Mouse (Mus musculus): Measurements from ENCODE around the gene Rxra.

The Rxra gene

GRCm38 (mm10) chr2:27676106-27676477 lies at the start of gene Rxra:
Gene Rxra, plus strand, starts transcription at chr2:27676440.
- in situ Hi-C loops (cut with MboI) = no loop called here

GRCm38 (mm10) chr2:27626604-27627003 lies 49.6 kb upstream of the Rxra start:
- in situ Hi-C loops (cut with MboI) = no loop called here

GRCm38 (mm10) chr2:27630601-27631285 lies 45.5 kb upstream of the Rxra start:
- in situ Hi-C loops (cut with MboI) = no loop called here

- in situ Hi-C loops (cut with MboI) = no loop called here
Observed at GRCm38 (mm10) chr2:27633471-27633870, 42.8 kb upstream of the Rxra start.

- in situ Hi-C loops (cut with MboI) = no loop called here
Observed at GRCm38 (mm10) chr2:27634018-27634417, 42.2 kb upstream of the Rxra start.

GRCm38 (mm10) chr2:27635147-27635738 lies 41.0 kb upstream of the Rxra start:
- in situ Hi-C loops (cut with MboI) = no loop called here

- in situ Hi-C loops (cut with MboI) = no loop called here
Observed at GRCm38 (mm10) chr2:27636796-27637195, 39.4 kb upstream of the Rxra start.

- in situ Hi-C loops (cut with MboI) = no loop called here
Observed at GRCm38 (mm10) chr2:27637281-27637896, 38.9 kb upstream of the Rxra start.

- in situ Hi-C loops (cut with MboI) = no loop called here
Observed at GRCm38 (mm10) chr2:27639631-27640334, 36.5 kb upstream of the Rxra start.

- in situ Hi-C loops (cut with MboI) = no loop called here
Observed at GRCm38 (mm10) chr2:27640900-27641479, 35.2 kb upstream of the Rxra start.

GRCm38 (mm10) chr2:27644547-27645120 lies 31.6 kb upstream of the Rxra start:
- in situ Hi-C loops (cut with MboI) = no loop called here

- in situ Hi-C loops (cut with MboI) = no loop called here
Observed at GRCm38 (mm10) chr2:27645471-27645870, 30.8 kb upstream of the Rxra start.

GRCm38 (mm10) chr2:27649862-27650661 lies 26.2 kb upstream of the Rxra start:
- in situ Hi-C loops (cut with MboI) = no loop called here

- in situ Hi-C loops (cut with MboI) = no loop called here
Observed at GRCm38 (mm10) chr2:27650991-27651390, 25.2 kb upstream of the Rxra start.

GRCm38 (mm10) chr2:27653496-27654030 lies 22.7 kb upstream of the Rxra start:
- in situ Hi-C loops (cut with MboI) = no loop called here

- in situ Hi-C loops (cut with MboI) = no loop called here
Observed at GRCm38 (mm10) chr2:27654321-27655232, 21.7 kb upstream of the Rxra start.

- in situ Hi-C loops (cut with MboI) = no loop called here
Observed at GRCm38 (mm10) chr2:27656576-27656975, 19.7 kb upstream of the Rxra start.

GRCm38 (mm10) chr2:27665284-27665683 lies 11.0 kb upstream of the Rxra start:
- in situ Hi-C loops (cut with MboI) = no loop called here

GRCm38 (mm10) chr2:27666719-27667118 lies 9.5 kb upstream of the Rxra start:
- in situ Hi-C loops (cut with MboI) = no loop called here

GRCm38 (mm10) chr2:27667677-27668076 lies 8.6 kb upstream of the Rxra start:
- in situ Hi-C loops (cut with MboI) = no loop called here

Measured in mature B cell (primary cell).